Mouse (Mus musculus) mesoderm, embryonic 11.5 days (tissue): ENCODE data around the gene Tlr9.

Source experiments
- DNase-seq: peaks from one replicate; pipeline ENCODE4 v3.0.0-alpha.2; 2012; ENCODE audit warnings: low read depth, low spot score

Gene Tlr9

GRCm38 (mm10) chr9:106231816-106232215 is 9.4 kb downstream of the Tlr9 start:
- no peak for DNase-seq

GRCm38 (mm10) chr9:106232956-106233355 is 10.6 kb downstream of the Tlr9 start:
- DNase-seq: no peak

- no peak for DNase-seq
These were observed 11.6 kb downstream of the Tlr9 start for GRCm38 (mm10) chr9:106233953-106234352.

- no peak for DNase-seq
These were observed 12.9 kb downstream of the Tlr9 start for GRCm38 (mm10) chr9:106235194-106235830.

GRCm38 (mm10) chr9:106236156-106236817 is 13.9 kb downstream of the Tlr9 start:
- no peak for DNase-seq

GRCm38 (mm10) chr9:106236818-106237211 is 14.4 kb downstream of the Tlr9 start:
- no peak for DNase-seq

GRCm38 (mm10) chr9:106237401-106237800 is 15.0 kb downstream of the Tlr9 start:
- DNase-seq: no peak

GRCm38 (mm10) chr9:106237878-106238277 is 15.5 kb downstream of the Tlr9 start:
- DNase-seq: no peak

- DNase-seq: no peak
These were observed 19.3 kb downstream of the Tlr9 start for GRCm38 (mm10) chr9:106241541-106242164.

GRCm38 (mm10) chr9:106242813-106243488 is 20.6 kb downstream of the Tlr9 start:
- no peak for DNase-seq

- no peak for DNase-seq
These were observed 27.2 kb downstream of the Tlr9 start for GRCm38 (mm10) chr9:106249550-106249949.

GRCm38 (mm10) chr9:106250245-106250644 is 27.8 kb downstream of the Tlr9 start:
- DNase-seq: no peak

- no peak for DNase-seq
These were observed 28.7 kb downstream of the Tlr9 start for GRCm38 (mm10) chr9:106251066-106251465.

- DNase-seq: no peak
These were observed 31.6 kb downstream of the Tlr9 start for GRCm38 (mm10) chr9:106254001-106254400.

GRCm38 (mm10) chr9:106258412-106258811 is 36.0 kb downstream of the Tlr9 start:
- DNase-seq: no peak

- no peak for DNase-seq
These were observed 36.6 kb downstream of the Tlr9 start for GRCm38 (mm10) chr9:106258990-106259389.

- DNase-seq: no peak
These were observed 38.7 kb downstream of the Tlr9 start for GRCm38 (mm10) chr9:106261058-106261457.

- no peak for DNase-seq
These were observed 39.1 kb downstream of the Tlr9 start for GRCm38 (mm10) chr9:106261491-106261890.

GRCm38 (mm10) chr9:106262075-106262474 is 39.7 kb downstream of the Tlr9 start:
- no peak for DNase-seq

GRCm38 (mm10) chr9:106263381-106263924 is 41.1 kb downstream of the Tlr9 start:
- DNase-seq: no peak

- no peak for DNase-seq
These were observed 43.1 kb downstream of the Tlr9 start for GRCm38 (mm10) chr9:106265358-106266075.
